Mouse (Mus musculus) layer of hippocampus, adult 6 months (tissue): Measurements from ENCODE around the gene Tle2. TPM values are rescaled to one million over a fixed set of nuclear protein-coding genes. Genes with fewer than 3 reads are reported as not detected.

Source experiments
- long read RNA-seq, 2 experiments: library from polyadenylated mRNA; unstranded; transcript quantifications; one replicate each; pipeline ENCODE4 v2.0.0; 2019 to 2020
- polyA plus RNA-seq: library from polyadenylated mRNA; unstranded; fragments of <200 nt; fragmentation: Nextera tagmentation; gene quantifications from 2 replicates; pipeline ENCODE4 v1.2.3, GENCODE M21; 2021

Gene Tle2
- 3.0 and 3.9 TPM in 2 replicates for polyA plus RNA-seq
- long read RNA-seq, experiment 1, partial matches to known transcripts = 2 of 8 reads
- long read RNA-seq, experiment 1, other reads (novel, unspliced or antisense) = 6 of 8 reads
- long read RNA-seq, experiment 2, transcript Tle2-209 (19 exons, 3,625 nt) = major isoform, 5 of 68 reads
- long read RNA-seq, experiment 2, partial matches to known transcripts = 1 of 68 reads
- long read RNA-seq, experiment 2, other reads (novel, unspliced or antisense) = 59 of 68 reads

DNA sequence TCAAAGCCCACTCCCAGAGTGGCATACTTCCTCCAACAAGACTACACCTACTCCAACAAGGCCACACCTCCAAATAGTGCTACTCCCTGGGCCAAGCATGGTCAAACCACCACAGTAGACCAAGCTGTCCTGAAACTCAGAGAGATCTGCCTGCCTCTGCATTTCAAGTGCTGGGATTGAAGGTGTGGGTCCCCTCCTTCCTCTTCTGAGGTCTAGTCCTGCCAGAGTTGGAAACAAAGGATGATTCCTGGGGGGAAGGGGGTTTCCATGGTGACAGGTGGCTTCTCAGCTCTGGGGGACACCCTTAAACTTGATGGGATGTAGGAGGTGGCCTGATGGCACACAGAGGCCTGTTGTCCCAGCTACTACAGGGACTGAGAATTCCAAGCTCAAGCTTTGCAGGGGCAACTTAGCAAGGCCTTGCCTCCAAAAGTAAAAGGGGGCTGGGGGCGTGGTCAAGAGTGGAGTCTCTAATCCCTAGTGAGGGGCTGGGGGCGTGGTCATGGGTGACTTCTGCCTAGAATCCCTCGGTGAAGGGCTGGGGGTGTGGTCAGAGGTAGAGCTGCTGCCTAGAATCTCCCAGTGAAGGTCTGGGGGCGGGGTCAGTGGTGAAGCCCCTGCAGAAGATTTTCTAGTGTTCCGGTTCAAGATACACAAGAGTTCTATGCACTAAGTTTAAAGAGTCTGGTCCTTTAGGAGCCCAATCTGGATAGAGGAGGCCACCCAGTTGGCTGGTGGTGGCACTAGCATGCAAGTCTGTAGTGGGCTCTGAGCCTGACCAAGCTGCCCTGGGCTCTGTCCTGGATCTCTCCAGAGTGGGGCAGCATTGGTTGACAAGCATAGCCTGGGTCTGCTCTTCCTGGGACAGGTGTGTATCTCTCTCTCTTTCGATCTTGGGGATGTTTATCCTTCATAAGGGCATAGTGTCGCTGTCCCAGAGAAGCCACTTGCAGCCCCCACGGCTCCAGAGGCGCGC is at the start of gene Tle2:
Gene Tle2 (plus strand): TSS at position 481 of the 976 bp plus-strand sequence.

DNA sequence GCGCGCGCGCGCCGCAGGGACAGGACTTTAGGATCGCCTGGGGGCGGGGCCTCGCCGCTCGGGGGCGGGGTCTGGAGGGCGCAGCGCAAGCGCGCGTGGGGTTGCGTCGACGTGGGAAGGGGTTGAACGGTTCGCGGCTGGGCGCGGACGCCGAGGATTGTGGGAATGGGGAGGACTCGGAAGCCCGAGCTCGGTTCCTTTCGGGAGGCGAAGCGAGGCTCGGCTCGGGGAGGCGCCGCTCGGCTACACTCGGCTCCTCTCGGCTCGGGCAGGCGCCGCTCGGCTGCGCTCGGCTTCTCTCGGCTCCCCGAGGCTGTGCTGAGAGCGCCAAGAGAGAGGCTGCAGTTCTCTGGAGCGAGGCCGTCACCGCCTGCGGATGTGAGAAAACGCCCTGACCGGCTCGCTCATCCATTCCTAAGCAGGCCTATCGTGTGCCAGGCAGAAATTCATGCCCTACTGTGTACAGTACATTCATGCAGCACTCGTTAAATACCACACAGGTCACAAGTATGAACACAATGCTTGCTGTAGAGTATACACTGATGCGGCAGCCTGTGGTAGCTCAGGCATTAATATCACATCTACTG is 29.1 kb upstream of the Tle2 start, which contains the start of gene Gna11:
Gene Gna11 (minus strand): TSS at position 30 of the 587 bp plus-strand sequence.

DNA sequence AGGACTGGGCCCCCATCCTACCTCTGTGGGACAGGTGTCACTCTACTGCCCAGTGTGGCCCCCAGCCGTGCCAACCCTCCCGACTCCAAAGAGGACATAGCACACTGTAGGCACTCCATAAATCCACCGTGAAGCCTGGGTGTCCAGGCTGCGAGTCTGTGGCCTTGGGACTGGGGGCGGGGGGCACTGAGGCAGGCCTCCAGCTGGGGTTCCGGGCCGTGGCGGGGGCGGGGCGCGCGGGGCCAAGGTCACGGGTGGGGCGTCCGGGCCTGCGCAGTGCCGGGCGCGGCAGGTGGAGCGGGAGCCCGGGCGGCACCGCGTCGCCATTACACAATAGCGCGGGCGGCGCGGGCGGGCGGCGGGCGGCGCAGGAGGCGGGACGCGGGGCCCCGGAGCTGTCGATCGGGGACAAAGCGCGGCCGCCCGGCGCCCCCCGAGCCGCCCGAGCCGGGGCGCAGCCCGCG is 15.2 kb upstream of the Tle2 start, which contains the start of gene Aes:
Gene Aes (plus strand): TSS at position 326 of the 464 bp plus-strand sequence.

DNA sequence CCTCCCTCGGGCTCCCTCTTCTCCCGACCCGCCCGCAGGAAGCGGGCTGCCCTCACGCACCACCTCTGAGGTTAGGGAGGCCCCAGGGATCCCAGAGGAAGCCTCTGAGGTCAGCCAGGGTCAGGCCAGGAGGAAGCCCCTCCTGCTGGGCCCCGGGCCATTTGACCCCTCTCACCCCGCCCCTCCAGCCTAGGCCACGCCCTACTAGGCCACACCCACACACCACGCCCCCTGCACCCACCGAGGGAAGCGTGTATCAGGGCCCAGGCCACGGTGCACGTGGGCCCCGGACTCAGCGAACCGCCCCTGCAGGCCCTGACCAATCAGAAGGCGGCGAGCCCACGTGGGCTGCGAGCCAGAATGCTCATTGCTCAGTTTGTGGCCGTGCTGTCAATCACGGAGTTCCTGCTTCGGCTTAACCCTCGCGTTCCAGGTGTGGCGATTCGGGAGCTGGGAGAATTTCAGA is 26.4 kb downstream of the Tle2 start, which contains the start of gene Tle6:
Gene Tle6 (minus strand): TSS at position 336 of the 466 bp plus-strand sequence.

DNA sequence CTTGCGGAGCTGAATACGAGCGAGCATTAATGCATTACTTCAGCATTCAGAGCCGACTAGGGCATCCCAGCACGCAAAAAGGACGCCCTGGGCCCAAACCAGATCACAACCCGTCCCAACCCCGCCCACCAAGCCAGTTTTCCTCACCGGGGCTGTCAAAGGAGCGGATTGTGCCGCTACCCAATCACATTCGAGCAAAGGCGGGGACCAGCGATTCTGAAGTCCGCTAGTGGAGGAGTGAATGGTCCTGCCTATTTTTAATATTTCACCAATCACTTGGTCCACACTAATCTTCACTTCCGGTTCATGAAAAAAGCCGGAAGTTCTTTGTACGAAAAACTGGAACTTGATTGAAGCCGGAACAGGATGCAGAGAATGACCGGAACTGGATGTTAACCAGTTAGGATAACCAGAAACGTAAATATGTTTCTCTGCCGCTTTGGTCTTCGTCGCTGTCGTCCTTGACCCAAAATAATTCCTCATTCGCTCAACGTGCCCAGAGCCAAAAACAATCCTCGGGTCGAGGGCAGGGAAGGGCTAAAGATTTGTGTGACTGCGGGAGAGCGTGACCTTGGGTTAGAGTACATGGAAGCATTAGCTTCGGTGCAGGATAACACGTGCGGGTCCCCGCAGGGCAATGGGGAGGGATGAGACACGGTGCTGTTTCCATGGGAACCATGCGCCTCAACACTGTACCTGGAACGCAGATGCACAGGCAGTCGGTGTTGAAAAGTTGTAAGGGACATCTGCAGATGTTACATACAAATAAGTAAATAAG is 31.8 kb downstream of the Tle2 start, which contains the start of gene BC025920:
Gene BC025920 (plus strand): TSS at position 297 of the 778 bp plus-strand sequence.

DNA sequence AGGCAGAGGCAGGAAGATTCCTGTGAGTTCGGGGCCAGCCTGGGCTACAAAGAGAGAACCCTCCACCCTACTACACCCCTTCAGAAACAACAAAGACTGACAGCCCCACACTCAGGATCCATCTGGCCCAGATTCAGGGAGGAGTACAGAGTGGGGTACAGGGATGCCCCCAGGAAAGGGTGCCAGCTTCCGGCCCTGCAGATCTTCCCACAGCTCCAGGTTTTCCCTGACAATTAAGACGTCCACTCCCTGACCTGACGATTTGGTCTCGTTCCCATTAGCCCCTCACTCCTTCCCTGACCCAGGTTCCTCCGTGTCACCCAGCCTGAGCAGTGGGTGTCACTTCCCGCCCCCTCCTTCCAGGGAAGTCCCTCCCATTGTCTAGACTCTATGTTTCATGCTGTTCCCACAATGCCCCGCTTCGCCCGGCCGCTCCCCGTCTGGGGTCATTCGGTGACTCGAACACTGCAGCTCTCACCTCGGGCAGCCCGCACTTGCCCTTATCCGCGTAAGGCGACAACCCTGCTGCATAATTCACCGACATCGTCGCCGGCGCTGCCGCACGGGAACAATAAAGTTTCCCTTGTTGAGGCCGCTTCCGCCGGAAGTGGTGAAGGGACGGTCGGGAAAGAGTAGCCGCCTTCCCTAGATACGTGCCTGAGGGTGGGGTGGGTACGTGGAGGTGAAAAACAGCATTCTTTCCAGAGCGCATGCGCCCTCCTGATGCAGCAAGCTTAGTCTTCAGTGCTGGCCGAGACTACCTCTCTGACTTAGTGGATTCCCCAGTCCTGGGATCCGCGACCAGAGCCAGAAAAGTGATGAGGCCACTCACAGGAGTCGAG is 52.9 kb downstream of the Tle2 start, which contains the start of gene Sirt6:
Gene Sirt6 (minus strand): TSS at position 804 of the 842 bp plus-strand sequence.

DNA sequence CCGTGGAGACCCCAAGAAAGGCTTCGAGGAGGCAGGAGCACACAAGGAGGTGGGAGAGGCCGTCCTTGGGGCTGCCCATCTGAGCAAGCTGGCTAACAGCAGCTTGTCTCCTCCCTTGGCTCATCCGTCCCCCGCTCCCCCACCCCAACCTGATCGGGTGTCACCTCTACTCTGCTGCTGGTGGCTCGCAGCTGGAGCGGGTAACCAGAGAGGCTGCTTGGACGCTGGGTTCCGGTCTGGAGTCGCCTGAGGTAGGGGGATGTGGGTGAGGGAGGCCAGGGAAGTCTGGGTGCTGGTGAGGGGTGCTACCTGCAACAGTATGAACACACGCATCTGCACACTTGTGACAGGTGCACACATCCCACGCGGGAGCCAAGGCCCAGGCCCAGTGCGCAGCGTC is 54.0 kb downstream of the Tle2 start, which contains the start of gene Ankrd24:
Gene Ankrd24 (plus strand): TSS at position 151 of the 400 bp plus-strand sequence.

Other genes starting within 250 kb of the Tle2 start
- gene Tbxa2r, start 245.8 kb upstream of the Tle2 start, polyA plus RNA-seq = 1.4 and 1.7 TPM in 2 replicates
- gene Gipc3, start 231.3 kb upstream of the Tle2 start, polyA plus RNA-seq = 0.60 and 0.80 TPM in 2 replicates
- 28.5 TPM in 2 replicates for gene Hmg20b, start 224.1 kb upstream of the Tle2 start, polyA plus RNA-seq
- 9.2 and 10.7 TPM in 2 replicates for gene Mfsd12, start 217.1 kb upstream of the Tle2 start, polyA plus RNA-seq
- not detected in 2 replicates for gene 4930404N11Rik, start 208.7 kb upstream of the Tle2 start, polyA plus RNA-seq
- 62.7 and 65.6 TPM in 2 replicates for gene Fzr1, start 196.0 kb upstream of the Tle2 start, polyA plus RNA-seq
- gene Dohh, start 190.1 kb upstream of the Tle2 start, polyA plus RNA-seq = 178 and 192 TPM in 2 replicates
- 4.3 and 4.7 TPM in 2 replicates for gene Gm48551, start 190.1 kb upstream of the Tle2 start, polyA plus RNA-seq
- 1.3 TPM in 1 of 2 replicates, not detected in the other for gene Gm48552, start 185.6 kb upstream of the Tle2 start, polyA plus RNA-seq
- gene Smim24, start 181.5 kb upstream of the Tle2 start, polyA plus RNA-seq = 2.8 and 3.4 TPM in 2 replicates
- 22.5 and 25.0 TPM in 2 replicates for gene Nfic, start 118.9 kb upstream of the Tle2 start, polyA plus RNA-seq
- gene Celf5, start 91.9 kb upstream of the Tle2 start, polyA plus RNA-seq = 60.5 and 83.1 TPM in 2 replicates
- gene Ncln, start 78.2 kb upstream of the Tle2 start, polyA plus RNA-seq = 45.3 and 46.2 TPM in 2 replicates
- 0.43 and 0.55 TPM in 2 replicates for gene S1pr4, start 74.4 kb upstream of the Tle2 start, polyA plus RNA-seq
- gene Gna15, start 50.3 kb upstream of the Tle2 start, polyA plus RNA-seq = 2.6 and 3.5 TPM in 2 replicates
- gene Gna11, start 29.4 kb upstream of the Tle2 start, polyA plus RNA-seq = 42.2 and 61.8 TPM in 2 replicates
- 230 and 286 TPM in 2 replicates for gene Aes, start 15.1 kb upstream of the Tle2 start, polyA plus RNA-seq
- 2.5 and 3.7 TPM in 2 replicates for gene Tle6, start 26.5 kb downstream of the Tle2 start, polyA plus RNA-seq
- gene BC025920, start 31.7 kb downstream of the Tle2 start, polyA plus RNA-seq = 0.24 and 0.54 TPM in 2 replicates
- 24.3 and 28.2 TPM in 2 replicates for gene Sirt6, start 53.2 kb downstream of the Tle2 start, polyA plus RNA-seq
- gene Ankrd24, start 54.0 kb downstream of the Tle2 start, polyA plus RNA-seq = 22.5 and 26.2 TPM in 2 replicates
- 1.5 and 1.7 TPM in 2 replicates for gene Gm10778, start 74.5 kb downstream of the Tle2 start, polyA plus RNA-seq
- gene Zfp433, start 130.3 kb downstream of the Tle2 start, polyA plus RNA-seq = 4.8 and 7.5 TPM in 2 replicates
- gene Gm3055, start 196.6 kb downstream of the Tle2 start, polyA plus RNA-seq = 4.8 and 5.4 TPM in 2 replicates
- 0.65 and 0.90 TPM in 2 replicates for gene Gm4767, start 237.6 kb downstream of the Tle2 start, polyA plus RNA-seq